Mouse (Mus musculus): Measurements from ENCODE around the gene Ugt8a.

The Ugt8a gene

GRCm38 (mm10) chr3:125938092-125938755 is at the start of gene Ugt8a:
Gene Ugt8a, minus strand, starts transcription at chr3:125938619.
- peak; percentile 79 for DNase-seq

- DNase-seq = no peak
Measured at GRCm38 (mm10) chr3:125986639-125987038, 48.2 kb upstream of the Ugt8a start.

GRCm38 (mm10) chr3:125983707-125984420 is 45.4 kb upstream of the Ugt8a start:
- DNase-seq = no peak

- no peak for DNase-seq
Measured at GRCm38 (mm10) chr3:125979475-125979874, 41.1 kb upstream of the Ugt8a start.

GRCm38 (mm10) chr3:125975899-125976298 is 37.5 kb upstream of the Ugt8a start:
- no peak for DNase-seq

GRCm38 (mm10) chr3:125969458-125969857 is 31.0 kb upstream of the Ugt8a start:
- DNase-seq = no peak

- no peak for DNase-seq
Measured at GRCm38 (mm10) chr3:125956196-125956885, 17.9 kb upstream of the Ugt8a start.

GRCm38 (mm10) chr3:125954881-125955280 is 16.5 kb upstream of the Ugt8a start:
- DNase-seq = no peak

GRCm38 (mm10) chr3:125940811-125941210 is 2.4 kb upstream of the Ugt8a start:
- DNase-seq = no peak

GRCm38 (mm10) chr3:125938756-125939109 is 314 bp upstream of the Ugt8a start:
- no peak for DNase-seq

- no peak for DNase-seq
Measured at GRCm38 (mm10) chr3:125937536-125938091, 805 bp downstream of the Ugt8a start.

GRCm38 (mm10) chr3:125935796-125936195 is 2.6 kb downstream of the Ugt8a start:
- no peak for DNase-seq

GRCm38 (mm10) chr3:125932594-125933237 is 5.7 kb downstream of the Ugt8a start:
- no peak for DNase-seq

- DNase-seq = no peak
Measured at GRCm38 (mm10) chr3:125931059-125931458, 7.4 kb downstream of the Ugt8a start.

- DNase-seq = no peak
Measured at GRCm38 (mm10) chr3:125920876-125921275, 17.5 kb downstream of the Ugt8a start.

GRCm38 (mm10) chr3:125898976-125899375 is 39.4 kb downstream of the Ugt8a start:
- DNase-seq = no peak

GRCm38 (mm10) chr3:125887109-125887508 is 51.3 kb downstream of the Ugt8a start:
- no peak for DNase-seq

- no peak for DNase-seq
Measured at GRCm38 (mm10) chr3:125884879-125885278, 53.5 kb downstream of the Ugt8a start.

GRCm38 (mm10) chr3:125884423-125884822 is 54.0 kb downstream of the Ugt8a start:
- DNase-seq = no peak

- DNase-seq = no peak
Measured at GRCm38 (mm10) chr3:125883009-125883408, 55.4 kb downstream of the Ugt8a start.

GRCm38 (mm10) chr3:125881835-125882234 is 56.6 kb downstream of the Ugt8a start:
- DNase-seq = no peak

GRCm38 (mm10) chr3:125874371-125874770 is 64.0 kb downstream of the Ugt8a start:
- DNase-seq = no peak

- no peak for DNase-seq
Measured at GRCm38 (mm10) chr3:125869873-125870272, 68.5 kb downstream of the Ugt8a start.
